Mouse (Mus musculus) liver, embryonic 14 days (tissue): ENCODE results near the gene Keap1. TPM values are rescaled to one million over a fixed set of nuclear protein-coding genes. Genes with fewer than 3 reads are reported as not detected.

Experiments used
- polyA plus RNA-seq: library from polyadenylated mRNA; depleted of rRNA; stranded (reverse); fragments of >200 nt; gene quantifications from 2 replicates; pipeline ENCODE4 v1.2.3, GENCODE M21; 2012; rRNA removed

Gene Keap1
- polyA plus RNA-seq: 12.4 and 14.5 TPM in 2 replicates

DNA sequence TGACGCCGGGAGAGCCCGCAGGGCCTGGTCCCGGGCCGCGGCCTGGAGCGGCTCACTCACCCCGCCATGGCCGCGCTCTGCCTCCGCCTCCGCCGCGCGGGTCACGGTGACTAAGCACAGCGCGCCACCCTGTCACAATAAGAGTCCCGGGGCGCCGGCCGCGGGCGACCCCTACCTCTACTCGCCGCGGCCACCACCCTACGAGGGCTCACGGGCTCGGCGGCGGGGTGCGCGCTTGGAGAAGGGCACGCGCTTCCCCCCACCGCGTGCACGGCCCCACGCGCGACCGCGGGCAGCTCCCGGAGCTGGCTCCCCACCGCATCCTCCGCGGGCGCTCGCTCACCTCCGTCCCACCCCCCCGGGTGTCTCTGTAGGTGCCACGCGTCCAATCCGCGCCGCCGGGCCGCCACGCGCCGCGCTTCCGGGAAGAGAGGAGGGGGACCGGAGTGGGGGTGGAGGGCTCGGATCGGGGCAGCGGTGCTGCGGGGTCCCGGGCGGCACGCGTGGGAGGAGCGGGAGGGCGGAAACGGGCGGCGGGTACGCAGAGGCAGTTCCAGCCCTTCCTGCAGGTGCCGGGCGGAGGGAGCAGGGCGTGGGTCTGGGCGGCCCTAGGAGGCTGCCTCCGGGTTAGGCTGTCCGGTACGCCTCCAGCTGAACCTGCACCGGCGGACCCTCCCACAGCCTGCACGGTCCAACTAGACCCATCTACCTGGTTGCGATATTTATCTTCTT lies at the start of gene Keap1:
Keap1 (minus strand) TSS at position 629 of the 732 bp plus-strand sequence.

DNA sequence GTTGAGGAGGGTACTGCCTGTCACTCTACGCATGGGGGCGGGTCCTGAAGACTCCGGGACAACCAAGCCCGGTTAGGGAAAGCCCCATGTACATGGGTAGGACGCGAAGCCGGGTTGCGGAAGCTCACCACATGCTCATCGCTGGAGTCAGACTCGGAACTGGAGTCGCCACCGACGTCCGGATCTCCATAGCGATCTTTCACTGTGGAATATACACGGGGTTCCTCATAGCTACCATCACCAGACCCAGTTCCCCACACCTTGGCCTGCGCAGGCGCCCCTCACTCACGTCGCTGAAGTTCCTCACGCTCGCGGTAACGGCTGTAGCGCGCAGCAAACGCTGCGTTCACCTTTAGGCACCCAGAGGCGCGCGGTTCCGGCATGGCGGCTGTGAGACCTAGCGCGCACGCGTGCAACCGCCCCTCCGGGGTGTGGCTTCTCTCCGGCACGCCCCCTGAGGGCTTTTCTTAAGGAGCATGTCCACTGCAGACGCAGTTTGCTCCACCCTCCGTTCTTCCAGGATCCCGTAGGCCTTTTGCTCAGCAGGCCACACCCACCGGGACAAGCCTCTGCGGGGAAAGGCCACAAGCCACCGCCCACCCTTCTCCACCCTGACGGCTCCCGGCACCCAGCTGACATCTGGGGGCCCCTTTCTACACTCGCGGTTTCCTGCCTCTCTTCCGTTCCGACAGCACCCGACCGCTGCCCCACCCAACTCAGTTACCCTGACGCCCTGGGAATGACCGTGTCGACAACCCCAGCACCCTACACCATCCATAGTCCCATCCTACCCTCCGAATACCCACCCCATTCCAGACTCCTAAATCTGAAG lies 48.6 kb upstream of the Keap1 start, which contains the start of gene Kri1:
Kri1 (minus strand) TSS at position 399 of the 832 bp plus-strand sequence.

DNA sequence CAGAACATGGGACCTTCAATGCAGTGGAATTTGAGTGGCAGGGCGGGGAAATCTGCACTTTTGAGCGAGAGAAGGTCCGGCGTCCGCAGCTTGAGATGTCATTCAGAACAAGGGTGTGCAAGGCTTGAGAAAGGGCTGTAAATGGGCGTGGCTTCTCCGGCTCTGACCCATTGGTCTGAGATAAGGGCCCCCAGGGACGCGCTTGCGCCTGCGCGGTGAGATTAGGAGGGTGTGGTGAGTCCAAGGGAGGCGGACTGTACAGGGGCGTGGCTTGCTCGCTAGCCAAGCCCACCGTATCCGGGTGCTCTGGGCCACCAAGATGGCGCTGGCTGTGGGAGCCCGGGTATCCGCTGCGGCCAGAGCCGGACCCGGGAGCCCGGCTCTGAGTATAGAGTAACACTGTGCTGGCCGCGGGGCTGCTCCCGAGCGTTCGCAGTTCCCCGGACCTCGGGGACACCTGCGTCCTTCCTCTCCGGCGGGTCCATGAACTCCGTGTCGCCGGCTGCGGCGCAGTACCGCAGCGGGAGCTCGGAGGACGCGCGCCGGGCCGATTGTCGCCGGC lies 25.9 kb upstream of the Keap1 start, which contains the start of gene Atg4d:
Atg4d (plus strand) TSS at position 294 of the 562 bp plus-strand sequence.

DNA sequence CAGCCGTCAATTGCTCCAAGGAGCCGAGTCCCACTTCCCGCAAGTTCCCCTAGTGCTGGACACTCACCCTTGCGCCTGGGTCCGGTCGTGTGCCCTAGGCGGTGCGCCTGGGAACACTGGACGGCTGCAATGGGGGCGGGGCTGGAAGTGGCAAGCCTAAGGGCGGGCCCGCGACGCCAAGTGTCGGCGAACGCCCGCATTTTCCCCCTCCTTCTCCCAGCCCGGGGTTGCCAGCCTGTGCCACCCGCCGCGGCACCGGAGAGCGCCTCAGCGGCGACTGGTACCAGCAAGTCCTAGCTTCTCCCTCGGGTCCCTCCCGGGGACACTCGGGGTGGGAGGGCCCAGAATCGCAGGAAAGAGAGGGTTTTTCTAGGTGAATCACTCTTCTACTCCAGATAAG lies 9.2 kb upstream of the Keap1 start, which contains the start of gene S1pr5:
S1pr5 (minus strand) TSS at position 118 of the 400 bp plus-strand sequence.

Other genes starting within 250 kb of the Keap1 start
- 27.2 and 35.9 TPM in 2 replicates for gene Mrpl4, start 236.6 kb downstream of the Keap1 start, polyA plus RNA-seq
- gene Icam1, start 223.4 kb downstream of the Keap1 start, polyA plus RNA-seq: 6.7 and 7.2 TPM in 2 replicates
- 55.5 and 64.7 TPM in 2 replicates for gene Icam4, start 210.0 kb downstream of the Keap1 start, polyA plus RNA-seq
- gene Icam5, start 207.3 kb downstream of the Keap1 start, polyA plus RNA-seq: 0.68 and 0.89 TPM in 2 replicates
- gene Zglp1, start 172.3 kb downstream of the Keap1 start, polyA plus RNA-seq: 0.27 and 0.32 TPM in 2 replicates
- 0.67 and 0.93 TPM in 2 replicates for gene Gm49373, start 166.3 kb downstream of the Keap1 start, polyA plus RNA-seq
- gene Fdx1l, start 165.7 kb downstream of the Keap1 start, polyA plus RNA-seq: 29.7 and 29.8 TPM in 2 replicates
- 2.7 and 2.9 TPM in 2 replicates for gene Gm38431, start 147.4 kb downstream of the Keap1 start, polyA plus RNA-seq
- gene Raver1, start 147.4 kb downstream of the Keap1 start, polyA plus RNA-seq: 17.5 and 22.6 TPM in 2 replicates
- 5.0 and 6.0 TPM in 2 replicates for gene Tyk2, start 108.1 kb downstream of the Keap1 start, polyA plus RNA-seq
- 135 and 139 TPM in 2 replicates for gene Cdc37, start 89.4 kb downstream of the Keap1 start, polyA plus RNA-seq
- gene Pde4a, start 73.6 kb downstream of the Keap1 start, polyA plus RNA-seq: 0.89 and 1.4 TPM in 2 replicates
- gene S1pr5, start 9.1 kb upstream of the Keap1 start, polyA plus RNA-seq: 0.05 and 0.06 TPM in 2 replicates
- 30.6 and 38.4 TPM in 2 replicates for gene Atg4d, start 25.9 kb upstream of the Keap1 start, polyA plus RNA-seq
- 20.3 and 23.3 TPM in 2 replicates for gene Kri1, start 48.6 kb upstream of the Keap1 start, polyA plus RNA-seq
- gene Cdkn2d, start 52.0 kb upstream of the Keap1 start, polyA plus RNA-seq: 59.2 and 67.8 TPM in 2 replicates
- 0.08 and 0.14 TPM in 2 replicates for gene Ap1m2, start 73.0 kb upstream of the Keap1 start, polyA plus RNA-seq
- gene Slc44a2, start 81.3 kb upstream of the Keap1 start, polyA plus RNA-seq: 10.5 TPM in 2 replicates
- 28.1 and 29.4 TPM in 2 replicates for gene Ilf3, start 128.5 kb upstream of the Keap1 start, polyA plus RNA-seq
- gene Qtrt1, start 172.5 kb upstream of the Keap1 start, polyA plus RNA-seq: 23.1 and 23.5 TPM in 2 replicates
- 30.6 and 33.1 TPM in 2 replicates for gene Dnm2, start 185.5 kb upstream of the Keap1 start, polyA plus RNA-seq